9 mouse cellular contexts compared by ENCODE assay signal in the genomic region with DNA sequence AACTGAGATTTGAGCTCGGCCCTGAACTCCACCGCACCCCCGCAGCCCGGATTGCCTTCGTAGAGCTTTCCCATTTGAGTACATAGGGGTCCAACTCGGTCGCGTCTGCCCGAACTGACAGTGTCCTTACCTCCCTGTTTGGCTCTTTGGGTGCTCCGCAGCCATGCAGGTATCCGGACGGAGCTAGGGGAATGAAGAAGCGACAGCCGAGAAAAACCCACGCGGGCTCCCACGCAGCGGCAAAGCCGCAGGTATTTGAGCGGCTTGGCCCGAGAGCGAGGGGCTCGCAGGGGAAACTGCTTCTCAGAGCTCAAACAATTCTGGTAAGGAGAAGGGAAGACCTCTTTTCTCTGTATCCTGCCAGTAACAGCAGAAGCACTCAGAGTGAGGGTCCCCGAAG.
DNase-seq lines count a peak whose midpoint lies in the region; ATAC-seq and TF ChIP-seq lines count a peak whose summit lies in the region.
"Had no signal": no experiment of that assay in that cellular context is flagged by ENCODE, and none has a peak within 500 bp of the region (broad histone marks: within the 10 kb centered on the region; RNA-seq: fewer than 3 reads in every experiment).

No protein-coding gene starts in this region.

- H3K4me1 ChIP-seq in midbrain, embryonic 10.5 days, result peaks cover 43% of the 10 kb centered on the region
- H3K4me1 ChIP-seq in midbrain, postnatal 0 days (ENCODE audit: insufficient read depth, low read length), result 0 out of 2 replicates have a peak, but pooled peaks cover 3% of the 10 kb centered on the region
- H3K4me1 ChIP-seq in limb, embryonic 13.5 days, result peaks cover 42% of the 10 kb centered on the region
- peaks cover 16% of the 10 kb centered on the region; the same call in 1 of the 2 replicates for H3K4me1 ChIP-seq in stomach, embryonic 16.5 days (ENCODE audit: control insufficient read depth, insufficient read depth, low read length)

- peak overlapping the region; percentile 45 for H3K4me3 ChIP-seq in midbrain, embryonic 10.5 days
- H3K4me3 ChIP-seq in midbrain, postnatal 0 days (ENCODE audit: low read depth, low read length), result no peak overlapping the region
- peak overlapping the region; percentile 38 for H3K4me3 ChIP-seq in limb, embryonic 13.5 days
- H3K4me3 ChIP-seq in stomach, embryonic 16.5 days (replicated peaks; ENCODE audit: low read length), result peak overlapping the region; percentile 20; the same call in 1 of the 2 replicates

- peak; percentile 9 for DNase-seq in cerebellum, adult 9-11 months
- DNase-seq in midbrain, embryonic 10.5 days (ENCODE audit: low spot score), result no peak
- no peak for DNase-seq in midbrain, postnatal 0 days (ENCODE audit: low spot score)
- DNase-seq in cerebellum, adult 9-10 months, result no peak
- no peak for DNase-seq in layer of hippocampus, adult 18-20 months (ENCODE audit: low spot score in 2 of 2)
- DNase-seq: kidney, adult 9 months had no signal

- no peak for TF ChIP-seq CTCF in midbrain, postnatal 0 days (IDR thresholded peaks at IDR 0.05)

- 5% methylated on average over 24 of the region's 24 CpGs for WGBS in midbrain, embryonic 10.5 days
- 17% methylated on average over 24 of the region's 24 CpGs for WGBS in midbrain, postnatal 0 days
- WGBS in limb, embryonic 13.5 days, result 18% methylated on average over 24 of the region's 24 CpGs
- 32% methylated on average over 24 of the region's 24 CpGs for WGBS in stomach, embryonic 16.5 days

- H3K4me2 ChIP-seq in midbrain, postnatal 0 days (ENCODE audit: low read depth, low read length, poor library complexity, severe bottlenecking), result no peak overlapping the region
- peak overlapping the region; percentile 66 for H3K4me2 ChIP-seq in limb, embryonic 13.5 days (replicated peaks)
- H3K4me2 ChIP-seq in stomach, embryonic 16.5 days (ENCODE audit: low read depth, low read length), result peak overlapping the region; percentile 27

- no peak for ATAC-seq in cerebellum, adult (ENCODE audit: insufficient number of reproducible peaks, low FRiP score, low TSS enrichment)
- no peak for ATAC-seq in midbrain, postnatal 0 days (ENCODE audit: low FRiP score)
- ATAC-seq in limb, embryonic 13.5 days (ENCODE audit: low FRiP score, low read depth), result no peak
- no peak for ATAC-seq in stomach, embryonic 16.5 days (ENCODE audit: insufficient read depth, low FRiP score)

- H3K27ac ChIP-seq in midbrain, embryonic 10.5 days (replicated peaks), result no peak overlapping the region
- no peak overlapping the region for H3K27ac ChIP-seq in midbrain, postnatal 0 days (ENCODE audit: low read depth, low read length)
- H3K27ac ChIP-seq in limb, embryonic 13.5 days, result no peak overlapping the region
- no peak overlapping the region for H3K27ac ChIP-seq in stomach, embryonic 16.5 days (ENCODE audit: low read length)

- no peak overlapping the region for H3K9ac ChIP-seq in midbrain, postnatal 0 days (replicated peaks; ENCODE audit: low read length, poor library complexity, severe bottlenecking)
- peak overlapping the region; percentile 50 for H3K9ac ChIP-seq in limb, embryonic 13.5 days
- no peak overlapping the region for H3K9ac ChIP-seq in stomach, embryonic 16.5 days (ENCODE audit: low read length)

- H3K27me3 ChIP-seq in midbrain, embryonic 10.5 days (ENCODE audit: low read depth, poor library complexity, severe bottlenecking), result peaks cover 84% of the 10 kb centered on the region
- peaks cover 31% of the 10 kb centered on the region for H3K27me3 ChIP-seq in midbrain, postnatal 0 days (ENCODE audit: insufficient read depth, low read length)
- H3K27me3 ChIP-seq in limb, embryonic 13.5 days, result peaks cover 45% of the 10 kb centered on the region
- peaks cover 32% of the 10 kb centered on the region for H3K27me3 ChIP-seq in stomach, embryonic 16.5 days (ENCODE audit: control insufficient read depth, insufficient read depth, low read length)

- no peaks in the 10 kb centered on the region for H3K36me3 ChIP-seq in midbrain, embryonic 10.5 days
- H3K36me3 ChIP-seq in midbrain, postnatal 0 days (ENCODE audit: insufficient read depth, low read length), result no peaks in the 10 kb centered on the region
- no peaks in the 10 kb centered on the region for H3K36me3 ChIP-seq in limb, embryonic 13.5 days
- no peaks in the 10 kb centered on the region for H3K36me3 ChIP-seq in stomach, embryonic 16.5 days (ENCODE audit: control insufficient read depth, insufficient read depth, low read length)

- no peaks in the 10 kb centered on the region for H3K9me3 ChIP-seq in midbrain, embryonic 10.5 days (replicated peaks)
- H3K9me3 ChIP-seq in midbrain, postnatal 0 days (ENCODE audit: low read length), result no peaks in the 10 kb centered on the region
- H3K9me3 ChIP-seq in limb, embryonic 13.5 days, result no peaks in the 10 kb centered on the region
- no peaks in the 10 kb centered on the region for H3K9me3 ChIP-seq in stomach, embryonic 16.5 days (replicated peaks; ENCODE audit: control insufficient read depth, low read length)
